Mouse (Mus musculus) erythroblast, adult 5-6 weeks (primary cell): ENCODE data around the gene Psmd8. TPM values are rescaled to one million over a fixed set of nuclear protein-coding genes. Genes with fewer than 3 reads are reported as not detected.
"Not testable (repeated sequence)": the region's sequence is repeated elsewhere in the genome, so short reads cannot be mapped to it uniquely, and the experiment has no call there.

ENCODE experiments used
- ATAC-seq: replicated peaks from 2 replicates; pipeline ENCODE4 v1.8.0; 2016; ENCODE audit warnings: moderate number of reproducible peaks, mild to moderate bottlenecking, moderate TSS enrichment, inconsistent platforms; ENCODE audit not compliant: poor library complexity, low FRiP score, severe bottlenecking
- total RNA-seq, 2 experiments: library from RNA; stranded (forward) in 1 of 2; stranded (reverse) in 1 of 2; fragments of 150-400 nt in 1 of 2; fragments of 200-764, 138-1000 nt in 1 of 2; gene quantifications; 2 replicates each; pipeline versions ENCODE4 v1.2.3 to v1.2.4; 2015 to 2017; ENCODE audit warnings: low replicate concordance in 2 of 2

Psmd8 gene
- total RNA-seq (2015; ENCODE audit: low replicate concordance), result 37.1 and 71.3 TPM in 2 replicates
- total RNA-seq (2017; ENCODE audit: low replicate concordance), result 50.2 and 52.3 TPM in 2 replicates

GRCm38 (mm10) chr7:29180077-29180853 lies at the start of gene Psmd8:
TSS of gene Psmd8 (minus strand) at chr7:29180701.
- ATAC-seq, result peak; percentile 98

- ATAC-seq, result no peak
Measured at GRCm38 (mm10) chr7:29228202-29228601, 47.7 kb upstream of the Psmd8 start.

GRCm38 (mm10) chr7:29225520-29225919 lies 45.0 kb upstream of the Psmd8 start:
- no peak for ATAC-seq

GRCm38 (mm10) chr7:29224756-29225394 lies 44.4 kb upstream of the Psmd8 start:
- ATAC-seq, result no peak

GRCm38 (mm10) chr7:29214846-29215245 lies 34.3 kb upstream of the Psmd8 start:
- ATAC-seq, result no peak

GRCm38 (mm10) chr7:29214236-29214635 lies 33.7 kb upstream of the Psmd8 start:
- no peak for ATAC-seq

GRCm38 (mm10) chr7:29213675-29214082 lies 33.2 kb upstream of the Psmd8 start, which contains the start of gene Catsperg1:
TSS of gene Catsperg1 (minus strand) at chr7:29214035.
- ATAC-seq, result 0 out of 2 replicates have a peak, but pooled peaks have one; percentile 28

GRCm38 (mm10) chr7:29212775-29213560 lies 32.5 kb upstream of the Psmd8 start:
- ATAC-seq, result not testable (repeated sequence)

- ATAC-seq, result no peak
Measured at GRCm38 (mm10) chr7:29212199-29212765, 31.8 kb upstream of the Psmd8 start.

GRCm38 (mm10) chr7:29211415-29212198 lies 31.1 kb upstream of the Psmd8 start:
- ATAC-seq, result peak; percentile 54

- peak; percentile 41; the same call in 1 of the 2 replicates for ATAC-seq
Measured at GRCm38 (mm10) chr7:29211013-29211412, 30.5 kb upstream of the Psmd8 start.

GRCm38 (mm10) chr7:29202577-29202976 lies 22.1 kb upstream of the Psmd8 start:
- ATAC-seq, result no peak

GRCm38 (mm10) chr7:29194230-29194629 lies 13.7 kb upstream of the Psmd8 start:
- ATAC-seq, result not testable (repeated sequence)

GRCm38 (mm10) chr7:29181323-29181722 lies 822 bp upstream of the Psmd8 start:
- not testable (repeated sequence) for ATAC-seq

- ATAC-seq, result no peak
Measured at GRCm38 (mm10) chr7:29180854-29181236, 344 bp upstream of the Psmd8 start.

- no peak for ATAC-seq
Measured at GRCm38 (mm10) chr7:29179323-29179722, 1.2 kb downstream of the Psmd8 start.

- no peak for ATAC-seq
Measured at GRCm38 (mm10) chr7:29178106-29178505, 2.4 kb downstream of the Psmd8 start.

- ATAC-seq, result no peak
Measured at GRCm38 (mm10) chr7:29172390-29173016, 8.0 kb downstream of the Psmd8 start.
